Mouse (Mus musculus) activated CD4-positive, CD25-positive, alpha-beta regulatory T cell, adult 4 months (primary cell): Measurements from ENCODE around the gene Espl1. TPM values are rescaled to one million over a fixed set of nuclear protein-coding genes. Genes with fewer than 3 reads are reported as not detected.

Experiments used
- polyA plus RNA-seq, 2 experiments: library from polyadenylated mRNA; unstranded; fragments of 100-300 nt; shearing (Covaris generic); gene quantifications; one replicate each; pipeline ENCODE4 v1.2.1; 2017

Espl1 gene
- polyA plus RNA-seq, 2 experiments from 2014 or later = 3.6 to 5.0 TPM

Other genes starting within 250 kb of the Espl1 start
- gene Eif4b, start 222.5 kb upstream of the Espl1 start, polyA plus RNA-seq = 100 to 1,000 TPM in 1 of 2 experiments, 10 to 100 TPM in 1; 87.7 to 132 TPM
- 1 to 10 TPM; 1.5 to 2.9 TPM for gene Tns2, start 195.9 kb upstream of the Espl1 start, polyA plus RNA-seq
- gene Spryd3, start 160.0 kb upstream of the Espl1 start, polyA plus RNA-seq = 10 to 100 TPM; 19.5 to 42.0 TPM
- under 1 TPM in 1 of 2 experiments, not detected in 1; 0.81 TPM for gene Igfbp6, start 151.9 kb upstream of the Espl1 start, polyA plus RNA-seq
- 1 to 10 TPM; 1.2 to 1.5 TPM for gene Soat2, start 145.7 kb upstream of the Espl1 start, polyA plus RNA-seq
- gene Zfp740, start 93.0 kb upstream of the Espl1 start, polyA plus RNA-seq = 10 to 100 TPM; 21.5 to 23.1 TPM
- 1 to 10 TPM; 6.6 to 9.3 TPM for gene Csad, start 91.5 kb upstream of the Espl1 start, polyA plus RNA-seq
- 100 to 1,000 TPM; 511 to 537 TPM for gene Itgb7, start 64.3 kb upstream of the Espl1 start, polyA plus RNA-seq
- gene Rarg, start 38.7 kb upstream of the Espl1 start, polyA plus RNA-seq = 10 to 100 TPM; 16.9 to 24.8 TPM
- gene Gm9918, start 25.7 kb upstream of the Espl1 start, polyA plus RNA-seq = not detected
- gene Mfsd5, start 16.8 kb upstream of the Espl1 start, polyA plus RNA-seq = 10 to 100 TPM; 36.7 to 40.7 TPM
- 1,000 to 10,000 TPM; 1,328 to 1,584 TPM for gene Pfdn5, start 29.9 kb downstream of the Espl1 start, polyA plus RNA-seq
- 100 to 1,000 TPM; 109 to 120 TPM for gene Myg1, start 35.4 kb downstream of the Espl1 start, polyA plus RNA-seq
- 10 to 100 TPM; 45.7 to 48.7 TPM for gene Aaas, start 54.5 kb downstream of the Espl1 start, polyA plus RNA-seq
- not detected for gene Sp7, start 70.9 kb downstream of the Espl1 start, polyA plus RNA-seq
- gene Sp1, start 109.9 kb downstream of the Espl1 start, polyA plus RNA-seq = 10 to 100 TPM; 20.6 to 21.6 TPM
- gene Amhr2, start 149.1 kb downstream of the Espl1 start, polyA plus RNA-seq = not detected
- gene Prr13, start 162.8 kb downstream of the Espl1 start, polyA plus RNA-seq = 1,000 to 10,000 TPM; 1,157 to 1,321 TPM
- gene Pcbp2, start 174.3 kb downstream of the Espl1 start, polyA plus RNA-seq = 100 to 1,000 TPM; 208 to 220 TPM
- not detected for gene Gm10337, start 207.5 kb downstream of the Espl1 start, polyA plus RNA-seq
- gene Map3k12, start 220.8 kb downstream of the Espl1 start, polyA plus RNA-seq = 1 to 10 TPM; 5.5 to 6.2 TPM
- 10 to 100 TPM; 25.3 to 25.9 TPM for gene Tarbp2, start 221.9 kb downstream of the Espl1 start, polyA plus RNA-seq
- 1 to 10 TPM; 3.7 to 5.7 TPM for gene Npff, start 228.7 kb downstream of the Espl1 start, polyA plus RNA-seq